Mouse (Mus musculus): Measurements from ENCODE around the gene Gjb3. TPM values are rescaled to one million over a fixed set of nuclear protein-coding genes. Genes with fewer than 3 reads are reported as not detected.

Gjb3 gene
- polyA plus RNA-seq (2012; fragmentation: generic; extraction: Trizol) = under 1 TPM; 0.56 to 0.72 TPM

DNA sequence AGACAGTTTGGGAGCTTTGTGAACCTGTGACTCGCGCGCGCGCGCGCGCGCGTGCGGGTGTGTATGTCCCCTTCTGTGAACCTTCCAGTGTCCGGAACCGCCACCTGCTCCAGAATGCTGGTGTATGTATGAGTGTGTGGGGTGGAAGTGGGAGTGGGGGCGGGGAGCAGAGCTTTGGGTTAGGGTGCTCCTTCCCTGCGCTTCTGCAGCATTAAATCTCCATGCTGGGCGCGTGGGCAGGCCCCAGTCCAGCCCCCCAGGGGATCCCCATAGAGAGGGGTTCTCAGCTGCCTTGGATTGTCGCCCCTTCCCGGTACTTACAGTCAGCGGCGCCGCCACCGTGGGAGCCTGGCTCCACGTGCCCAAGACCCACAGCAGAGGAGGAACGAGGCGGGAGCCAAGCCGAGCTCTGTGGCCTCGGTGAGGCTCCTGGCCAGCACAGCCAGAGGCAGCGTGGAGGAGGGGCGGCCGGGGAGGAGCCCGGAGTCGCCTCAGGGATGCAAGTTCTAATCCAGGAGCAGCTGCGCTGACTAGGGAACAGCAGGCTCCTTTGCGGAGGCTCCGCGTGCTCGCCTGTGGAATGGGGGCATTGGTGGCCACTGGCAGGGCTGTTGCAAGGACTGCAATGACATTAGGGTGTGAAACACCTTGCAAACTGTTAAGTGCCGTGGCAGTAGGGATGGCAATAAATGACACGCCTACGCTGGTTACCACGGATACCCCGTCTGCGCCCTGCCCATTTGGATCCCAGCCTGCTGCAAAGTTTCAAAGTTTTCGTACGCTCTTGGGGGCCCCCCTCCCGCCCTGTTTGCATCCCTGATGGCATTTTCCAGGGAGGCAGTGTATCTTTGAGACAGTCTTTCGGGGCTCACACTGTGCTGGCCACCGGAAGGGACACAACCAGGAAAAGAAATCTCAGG is at the start of gene Gjb3:
TSS of gene Gjb3 (minus strand) at position 664 of the 920 bp plus-strand sequence.

DNA sequence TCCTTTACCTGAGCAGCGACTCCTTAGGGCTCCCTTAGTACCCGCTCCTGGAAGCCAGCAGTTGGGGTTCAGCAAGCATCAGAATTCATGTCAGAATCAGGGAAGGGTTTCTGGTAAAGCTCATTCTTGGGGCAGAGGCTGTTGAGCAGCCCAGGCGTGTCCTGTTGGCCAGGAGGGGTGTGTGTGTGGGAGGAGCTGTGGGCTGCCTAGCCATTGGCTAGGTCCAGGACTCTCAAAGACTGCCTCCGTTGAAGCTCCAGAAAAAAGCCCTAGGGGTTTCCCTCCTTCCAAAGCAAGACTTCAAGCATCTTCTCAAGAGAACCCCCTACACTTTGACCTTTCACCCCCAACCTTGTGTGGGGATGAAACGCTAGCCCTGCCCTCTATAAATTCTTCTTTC is 27.4 kb upstream of the Gjb3 start, which contains the start of gene Gjb5:
TSS of gene Gjb5 (minus strand) at position 164 of the 400 bp plus-strand sequence.

DNA sequence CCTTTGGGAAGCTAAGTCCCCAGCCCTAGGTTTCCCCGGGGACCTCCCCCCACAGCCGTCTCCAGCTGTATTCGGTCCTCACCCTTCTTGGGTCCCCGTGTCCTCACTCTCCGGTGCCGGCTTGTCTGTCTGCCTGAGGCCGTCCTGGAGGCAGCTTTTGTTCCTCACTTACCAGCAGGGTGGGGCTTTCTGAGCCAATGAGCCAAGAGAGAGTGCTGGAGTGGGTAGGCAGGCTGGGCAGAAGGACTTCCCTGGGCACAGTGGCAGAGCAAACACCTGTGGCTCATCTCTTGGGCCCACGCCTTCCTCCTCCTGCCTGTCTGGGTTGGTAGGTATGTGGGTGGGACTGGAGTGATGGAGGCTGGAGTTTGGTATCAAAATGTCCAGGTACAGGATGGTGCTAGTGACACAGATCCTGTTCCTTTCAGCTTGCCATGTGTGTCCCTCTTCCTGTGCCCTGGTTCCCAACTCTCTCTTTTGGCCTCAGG is 23.4 kb upstream of the Gjb3 start, which contains the start of gene Gjb4:
TSS of gene Gjb4 (minus strand) at position 131 of the 488 bp plus-strand sequence.

DNA sequence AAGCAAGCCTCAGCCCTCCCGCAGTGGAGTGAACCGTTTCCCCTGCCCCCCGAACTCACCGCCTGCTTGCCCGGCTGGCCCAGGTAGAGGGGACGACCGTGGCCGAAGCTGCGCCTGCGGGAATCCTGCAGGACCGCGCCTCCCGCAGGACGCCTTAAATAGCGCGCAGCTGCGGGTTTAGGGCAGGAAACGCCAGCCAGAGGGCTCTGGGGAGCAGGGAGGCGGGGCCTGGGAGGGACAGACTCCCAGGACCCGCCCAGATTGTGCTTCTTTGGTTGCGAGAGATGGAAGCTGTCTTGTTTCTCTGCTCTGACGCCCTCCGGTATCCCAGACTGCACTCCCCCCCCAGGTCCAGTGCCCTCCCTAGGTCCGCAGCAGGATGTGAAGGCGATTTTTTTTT is 16.8 kb downstream of the Gjb3 start, which contains the start of gene Gja4:
TSS of gene Gja4 (minus strand) at position 179 of the 400 bp plus-strand sequence.

Other genes starting within 250 kb of the Gjb3 start
- gene Tmem35b, start 207.2 kb downstream of the Gjb3 start, polyA plus RNA-seq (2012; fragmentation: generic; extraction: Trizol) = 10 to 100 TPM in 1 of 2 experiments, 1 to 10 TPM in 1; 2.3 to 10.6 TPM
- under 1 TPM; 0.01 to 0.09 TPM for gene Dlgap3, start 161.6 kb downstream of the Gjb3 start, polyA plus RNA-seq (2012; fragmentation: generic; extraction: Trizol)
- gene Smim12, start 87.1 kb downstream of the Gjb3 start, polyA plus RNA-seq (2012; fragmentation: generic; extraction: Trizol) = 10 to 100 TPM; 43.8 to 68.0 TPM
- 1 to 10 TPM in 1 of 2 experiments, under 1 TPM in 1; 0.94 to 2.4 TPM for gene Gja4, start 16.8 kb downstream of the Gjb3 start, polyA plus RNA-seq (2012; fragmentation: generic; extraction: Trizol)
- 10 to 100 TPM; 17.0 to 21.6 TPM for gene Gjb4, start 23.2 kb upstream of the Gjb3 start, polyA plus RNA-seq (2012; fragmentation: generic; extraction: Trizol)
- 1 to 10 TPM; 1.7 to 3.0 TPM for gene Gjb5, start 27.3 kb upstream of the Gjb3 start, polyA plus RNA-seq (2012; fragmentation: generic; extraction: Trizol)